Mouse (Mus musculus) myocyte (in vitro differentiated cells): ENCODE data around the gene Meis2.

Source experiments
- CEBPB ChIP-seq: IDR thresholded peaks from 2 replicates; pipeline ENCODE4 v1.6.1; 2011; ENCODE audit warnings: mild to moderate bottlenecking, moderate library complexity; ENCODE audit not compliant: poor library complexity, insufficient read depth, severe bottlenecking
- E2F4 ChIP-seq: IDR thresholded peaks from one replicate; pipeline ENCODE4 v1.6.1; 2011; ENCODE audit warnings: mild to moderate bottlenecking, control low read depth, moderate library complexity; ENCODE audit not compliant: insufficient read depth
- MAX ChIP-seq: IDR thresholded peaks from one replicate; pipeline ENCODE4 v1.6.1; 2011; ENCODE audit warnings: low read depth, mild to moderate bottlenecking, control low read depth
- MYOD1 ChIP-seq, 3 experiments: IDR thresholded peaks; one replicate each; pipeline ENCODE4 v1.6.1; 2011; ENCODE audit warnings: control low read depth in 2 of 3, low read depth in 2 of 3, mild to moderate bottlenecking in 2 of 3, moderate library complexity in 1 of 3; ENCODE audit not compliant: insufficient read length in 2 of 3, control insufficient read depth in 1 of 3
- MYOG ChIP-seq, 3 experiments: IDR thresholded peaks; one replicate each; pipeline ENCODE4 v1.6.1; 2011; ENCODE audit warnings: control low read depth in 2 of 3, low read depth in 2 of 3, mild to moderate bottlenecking in 2 of 3; ENCODE audit not compliant: insufficient read length in 2 of 3, control insufficient read depth in 1 of 3, insufficient read depth in 1 of 3
- POLR2A ChIP-seq: IDR thresholded peaks from one replicate; pipeline ENCODE4 v1.6.1; 2011; ENCODE audit warnings: low read depth, mild to moderate bottlenecking, control low read depth, moderate library complexity; ENCODE audit not compliant: insufficient read length
- POLR2AphosphoS2 ChIP-seq: IDR thresholded peaks from one replicate; pipeline ENCODE4 v1.6.1; 2011; ENCODE audit warnings: low read depth, control low read depth; ENCODE audit not compliant: insufficient read length
- REST ChIP-seq: IDR thresholded peaks from one replicate; pipeline ENCODE4 v1.6.1; 2011; ENCODE audit warnings: mild to moderate bottlenecking, control low read depth, moderate library complexity; ENCODE audit not compliant: insufficient read depth, insufficient read length
- SRF ChIP-seq: IDR thresholded peaks from one replicate; pipeline ENCODE4 v1.6.1; 2011; ENCODE audit warnings: low read depth; ENCODE audit not compliant: control insufficient read depth, insufficient read length
- TCF12 ChIP-seq: IDR thresholded peaks from one replicate; pipeline ENCODE4 v1.6.1; 2011; ENCODE audit warnings: mild to moderate bottlenecking, control low read depth; ENCODE audit not compliant: poor library complexity, insufficient read depth, severe bottlenecking
- TCF3 ChIP-seq: IDR thresholded peaks from one replicate; pipeline ENCODE4 v1.6.1; 2011; ENCODE audit warnings: low read depth, control low read depth; ENCODE audit not compliant: insufficient read length
- USF1 ChIP-seq: IDR thresholded peaks from one replicate; pipeline ENCODE4 v1.6.1; 2011; ENCODE audit warnings: low read depth, mild to moderate bottlenecking, control low read depth, moderate library complexity

DNA sequence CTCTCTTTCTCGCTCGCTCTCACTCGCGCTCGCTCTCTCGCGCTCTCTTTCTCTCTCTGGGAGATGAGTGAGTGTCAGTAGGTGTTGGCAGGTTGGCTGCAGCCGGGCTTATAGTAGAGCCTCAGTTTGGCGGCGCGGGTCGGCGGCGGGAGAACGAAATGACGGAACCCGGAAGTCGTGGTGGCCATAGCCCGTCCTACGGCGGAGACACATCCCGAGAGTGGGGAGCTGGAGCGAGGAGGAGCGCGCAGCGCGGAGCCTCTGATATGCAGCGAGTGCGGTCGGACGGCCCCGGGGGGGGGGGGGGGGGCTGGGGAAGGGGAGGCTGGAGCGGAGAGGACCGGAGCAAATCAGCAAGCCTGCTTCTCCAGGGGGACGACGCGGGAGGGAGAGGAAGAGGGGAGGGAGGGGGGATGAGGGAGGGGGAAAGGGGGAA, at the start of gene Meis2:
- TF ChIP-seq USF1: no peak
- peak; percentile 59 for TF ChIP-seq E2F4
- TF ChIP-seq POLR2A: peak; percentile 75
- peak; percentile 78 for TF ChIP-seq POLR2AphosphoS2
- no peak for TF ChIP-seq MAX
- TF ChIP-seq TCF12: no peak
- no peak for TF ChIP-seq MYOG (IDR thresholded peaks at IDR 0.05; ENCODE audit: control insufficient read depth in 1 of 3, insufficient read depth in 1 of 3, insufficient read length in 2 of 3, low read depth in 2 of 3)
- TF ChIP-seq SRF: no peak
- TF ChIP-seq REST: no peak
- no peak for TF ChIP-seq MYOD1 (IDR thresholded peaks at IDR 0.05; ENCODE audit: control insufficient read depth in 1 of 3, insufficient read length in 2 of 3, low read depth in 2 of 3)
- TF ChIP-seq CEBPB: no peak
- TF ChIP-seq TCF3: no peak
